Mouse (Mus musculus) A20 (cell line): ENCODE measurements at regions not wholly inside any gene's neighbourhood (a gene's known extent, or its start where the extent isn't known, plus 50 kb on each side); places are given as distances from the start of the nearest gene placed in this dataset.

Source experiments
- DNase-seq: peaks from one replicate; pipeline ENCODE4 v3.0.0-alpha.2; 2011; ENCODE audit warnings: low read depth, low spot score

- DNase-seq = no peak
Observed at GRCm38 (mm10) chr6:43914741-43915140, 248.7 kb upstream of the Tpk1 start.

GRCm38 (mm10) chr6:43885992-43886391 is 219.9 kb upstream of the Tpk1 start:
- DNase-seq = no peak

DNA sequence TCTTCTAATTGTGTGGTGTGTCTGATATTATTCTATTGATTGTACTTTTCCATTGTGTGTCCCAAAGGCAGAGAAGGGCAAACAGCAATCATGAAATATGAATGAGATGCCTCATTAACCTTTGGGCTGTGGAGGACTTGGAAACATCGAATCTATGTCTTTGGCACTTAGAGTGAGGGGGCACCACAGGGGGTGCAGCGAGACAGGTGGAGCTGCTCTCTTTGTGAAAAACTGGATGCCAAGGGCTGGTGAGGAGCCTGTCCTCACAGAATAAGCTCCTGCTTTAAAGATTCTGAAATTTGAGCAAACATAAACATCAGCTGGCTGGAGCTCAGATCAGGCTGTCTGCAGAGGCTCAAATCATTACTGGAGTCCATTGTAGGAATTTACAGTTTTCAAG is 210.6 kb upstream of the Tpk1 start:
- DNase-seq = no peak

GRCm38 (mm10) chr6:43859406-43859805 is 193.3 kb upstream of the Tpk1 start:
- no peak for DNase-seq

DNA sequence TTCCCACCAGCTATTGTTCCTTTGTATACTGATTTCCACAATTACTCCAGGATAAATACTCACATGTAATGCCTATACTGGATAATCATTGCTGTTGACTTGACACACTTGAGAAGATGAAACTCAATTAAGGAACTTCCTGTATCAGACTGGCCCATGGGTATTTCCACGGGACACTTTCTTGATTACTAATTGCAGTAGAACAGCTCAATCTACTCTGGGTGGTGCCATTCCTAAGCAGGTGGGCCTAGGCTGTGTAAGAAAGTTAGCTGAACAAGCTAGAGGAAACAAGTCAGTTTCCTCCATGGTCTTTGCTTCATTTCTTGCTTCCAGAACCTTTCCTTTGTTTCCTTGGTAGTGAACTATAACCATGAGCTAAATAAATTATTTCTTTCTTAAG is 191.0 kb upstream of the Tpk1 start:
- DNase-seq = peak; percentile 74

DNA sequence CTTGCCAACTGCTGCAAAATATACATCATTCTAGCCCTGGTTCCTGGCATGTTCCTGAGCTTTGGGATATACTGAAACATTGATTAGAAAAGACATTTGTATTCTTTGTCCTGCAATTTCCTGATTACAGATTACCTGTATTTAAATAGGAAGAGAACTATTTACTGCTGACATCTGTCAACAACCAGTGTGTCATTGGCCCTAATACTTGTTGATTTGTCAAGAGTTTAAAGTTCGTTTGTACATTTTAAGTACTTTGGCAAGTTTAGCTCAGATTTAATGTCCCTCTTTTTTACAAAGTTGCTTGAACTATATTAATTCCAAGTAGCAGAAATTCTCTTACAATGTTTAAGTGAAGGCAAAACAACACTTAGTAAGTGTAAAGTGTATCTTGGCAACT is 187.4 kb upstream of the Tpk1 start:
- no peak for DNase-seq

GRCm38 (mm10) chr6:43851306-43851705 is 185.2 kb upstream of the Tpk1 start:
- DNase-seq = no peak

DNA sequence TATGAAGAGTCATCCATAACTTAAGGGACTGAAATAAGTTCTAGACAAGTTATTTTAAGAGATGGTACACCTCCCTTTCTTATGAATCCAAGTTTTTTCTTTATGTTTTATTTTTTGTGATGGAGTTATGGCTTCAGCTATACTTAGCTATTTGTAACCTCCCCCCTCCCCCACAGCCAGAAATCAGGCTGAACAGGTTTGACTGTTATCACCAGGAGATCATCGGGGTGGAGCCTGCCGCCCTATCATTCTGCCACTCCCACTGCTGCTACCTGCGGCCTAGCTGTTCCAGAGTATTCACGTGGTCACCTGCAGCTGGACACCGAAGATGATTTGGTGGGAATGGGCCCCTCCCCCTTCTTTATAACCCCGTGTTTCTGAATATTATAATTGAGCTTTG is 172.9 kb upstream of the Tpk1 start:
- DNase-seq = no peak

DNA sequence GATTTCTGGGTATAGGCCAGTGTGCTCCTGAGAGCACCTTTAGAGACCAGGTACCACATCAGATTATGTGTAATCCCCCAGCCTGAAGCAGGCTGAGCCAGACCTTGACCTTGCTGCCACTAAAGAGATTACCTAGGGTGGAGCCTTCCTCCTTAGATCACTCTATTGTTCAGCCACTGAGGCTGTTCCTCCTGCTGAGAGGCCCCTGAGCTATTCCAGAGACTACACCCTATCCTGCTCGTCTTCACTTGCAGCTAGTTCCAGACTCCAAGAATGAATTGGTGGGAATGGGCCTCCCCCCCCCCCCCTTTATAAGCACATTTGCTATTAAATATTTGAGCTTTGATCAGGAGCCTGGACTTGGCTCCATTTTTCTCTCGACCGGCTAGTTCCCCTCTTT is 163.8 kb upstream of the Tpk1 start:
- no peak for DNase-seq
